Mouse (Mus musculus) heart, postnatal 0 days (tissue): ENCODE measurements around the gene Nfyb. TPM values are rescaled to one million over a fixed set of nuclear protein-coding genes. Genes with fewer than 3 reads are reported as not detected.

Experiments
- ATAC-seq: fragments of 200-750 bp; cut with Nextera tagmentation; 2 replicates; pipeline ENCODE4 v1.8.0; 2017; ENCODE audit warnings: low read depth, moderate number of reproducible peaks, moderate library complexity; ENCODE audit not compliant: insufficient read depth
- DNase-seq: peaks from one replicate; pipeline ENCODE4 v3.0.0-alpha.2; 2016; ENCODE audit warnings: low spot score
- H3K27ac ChIP-seq: fragments of 300-500 bp; sonication (generic); 2 replicates; pipeline ENCODE4 v1.5.1; 2014; ENCODE audit warnings: low read depth, mild to moderate bottlenecking
- H3K27me3 ChIP-seq: fragments of 300-500 bp; sonication (generic); 2 replicates; pipeline ENCODE4 v1.6.1; 2014; ENCODE audit warnings: low read length, mixed read lengths; ENCODE audit not compliant: control insufficient read depth, insufficient read depth
- H3K36me3 ChIP-seq: fragments of 300-500 bp; sonication (generic); replicated peaks from 2 replicates; pipeline ENCODE4 v1.6.1; 2014; ENCODE audit warnings: low read length, mixed read lengths; ENCODE audit not compliant: control insufficient read depth, insufficient read depth
- H3K4me1 ChIP-seq: fragments of 300-500 bp; sonication (generic); 2 replicates; pipeline ENCODE4 v1.6.1; 2014; ENCODE audit warnings: antibody characterized with exemption; ENCODE audit not compliant: control insufficient read depth, insufficient read depth
- H3K4me2 ChIP-seq: fragments of 300-500 bp; sonication (generic); 2 replicates; pipeline ENCODE4 v1.6.1; 2014; ENCODE audit warnings: low read depth, mild to moderate bottlenecking, low read length, moderate library complexity
- H3K4me3 ChIP-seq: fragments of 300-500 bp; sonication (generic); 2 replicates; pipeline ENCODE4 v1.5.1; 2014; ENCODE audit warnings: low read depth, low read length
- H3K9ac ChIP-seq: fragments of 300-500 bp; sonication (generic); replicated peaks from 2 replicates; pipeline ENCODE4 v1.6.1; 2014; ENCODE audit warnings: low read depth, low read length, mixed read lengths
- H3K9me3 ChIP-seq: fragments of 300-500 bp; sonication (generic); replicated peaks from 2 replicates; pipeline ENCODE4 v1.6.1; 2016; ENCODE audit warnings: low read length; ENCODE audit not compliant: control insufficient read depth
- CTCF ChIP-seq: IDR thresholded peaks from 2 replicates; pipeline ENCODE4 v1.5.1; 2016; ENCODE audit warnings: antibody characterized with exemption, control low read depth, low read depth
- EP300 ChIP-seq: IDR thresholded peaks from 2 replicates; pipeline ENCODE4 v1.6.1; 2016; ENCODE audit warnings: antibody characterized with exemption, low read depth
- WGBS: fragments of 180-500 bp; shearing (Covaris S2); extraction: QIAGEN DNeasy Blood & Tissue Kit; methylation state at CpG from one replicate; pipeline ENCODE4 v1.1.7; 2014; 5-methylcytosine and 5-hydroxymethylcytosine counted together
- polyA plus RNA-seq: library from polyadenylated mRNA; unstranded; fragments of >200 nt; fragmentation: Nextera tagmentation; extraction: Ambion mirVana; gene quantifications from 2 replicates; pipeline ENCODE4 v1.2.1, GENCODE M21; 2015
- total RNA-seq: library from RNA; depleted of rRNA; stranded (reverse); fragments of >200 nt; gene quantifications from 2 replicates; pipeline ENCODE4 v1.2.3, GENCODE M21; 2014; ENCODE audit warnings: low replicate concordance

Nfyb gene
- total and polyA plus RNA-seq, 2 experiments from 2014 or later = 14.4 to 18.0 TPM

DNA sequence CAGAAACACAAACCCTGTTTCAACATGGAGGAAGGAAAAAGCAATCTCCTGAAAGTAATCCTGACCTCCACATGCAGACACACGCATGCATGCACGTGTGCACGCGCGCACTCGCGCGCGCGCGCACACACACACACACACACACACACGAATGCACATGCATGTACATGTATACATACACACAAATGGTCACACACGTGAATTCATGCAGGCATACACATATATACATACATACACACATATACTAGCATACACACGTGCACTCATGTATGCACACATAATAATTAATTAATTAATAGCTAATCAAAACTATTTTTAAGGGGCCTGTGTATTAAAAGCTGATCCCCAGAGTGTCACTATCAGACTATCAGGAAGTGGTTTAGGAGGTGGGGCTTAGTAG, 15.9 kb upstream of the Nfyb start:
- H3K4me2 ChIP-seq = no peak overlapping the region
- no peak for ATAC-seq
- WGBS = 98% methylated on average over 14 of the region's 14 CpGs
- peaks cover 4% of the 10 kb centered on the region for H3K4me1 ChIP-seq
- H3K27ac ChIP-seq = no peak overlapping the region
- no peaks in the 10 kb centered on the region for H3K9me3 ChIP-seq
- no peak for DNase-seq
- H3K4me3 ChIP-seq = no peak overlapping the region
- TF ChIP-seq CTCF (no peak), EP300 (no peak)
- H3K27me3 ChIP-seq = no peaks in the 10 kb centered on the region
- no peaks in the 10 kb centered on the region for H3K36me3 ChIP-seq
- H3K9ac ChIP-seq = no peak overlapping the region

DNA sequence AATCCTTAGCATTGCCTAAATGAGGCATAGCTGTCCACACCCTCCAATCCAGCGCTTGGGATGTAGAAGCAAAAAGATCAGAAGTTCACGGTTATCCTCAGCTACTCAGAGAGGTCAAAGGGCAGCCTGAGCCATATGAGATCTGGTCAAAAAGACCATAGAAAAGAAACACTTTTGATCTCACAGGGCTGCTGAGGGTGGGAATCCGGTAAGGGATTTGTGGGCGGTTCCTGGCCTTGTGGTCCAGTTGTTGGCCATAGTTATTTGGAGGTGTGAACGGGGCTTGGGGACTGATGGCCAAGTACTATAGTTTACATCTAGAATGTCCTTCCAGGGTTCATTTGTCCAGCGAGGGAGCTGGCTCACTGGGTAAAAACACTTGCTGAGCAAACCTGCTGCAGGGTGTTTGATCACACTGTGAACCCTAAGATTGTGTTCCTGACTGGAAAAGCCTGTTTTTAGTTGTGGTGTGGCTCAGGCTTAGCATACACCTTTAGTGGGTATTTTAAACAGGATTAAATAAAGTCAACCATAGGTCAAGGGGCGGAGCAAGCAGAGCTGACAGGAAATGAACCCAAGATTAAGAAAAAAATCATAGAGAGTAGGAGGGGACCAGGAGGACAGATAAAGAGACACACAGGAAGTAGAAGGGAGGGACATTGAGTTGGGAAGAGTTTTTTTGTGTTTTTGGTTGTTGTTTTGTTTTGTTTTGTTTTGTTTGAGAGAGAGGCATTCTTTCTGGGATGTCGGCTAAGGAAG, 15.0 kb upstream of the Nfyb start:
- no peak overlapping the region for H3K27ac ChIP-seq
- H3K4me1 ChIP-seq = peaks cover 4% of the 10 kb centered on the region
- H3K36me3 ChIP-seq = no peaks in the 10 kb centered on the region
- no peak overlapping the region for H3K9ac ChIP-seq
- WGBS = 79% methylated on average over 8 of the region's 8 CpGs
- no peak for TF ChIP-seq CTCF
- no peak for TF ChIP-seq EP300
- H3K9me3 ChIP-seq = no peaks in the 10 kb centered on the region
- ATAC-seq (no peak), DNase-seq (no peak)
- H3K27me3 ChIP-seq = no peaks in the 10 kb centered on the region
- no peak overlapping the region for H3K4me2 ChIP-seq
- H3K4me3 ChIP-seq = no peak overlapping the region

DNA sequence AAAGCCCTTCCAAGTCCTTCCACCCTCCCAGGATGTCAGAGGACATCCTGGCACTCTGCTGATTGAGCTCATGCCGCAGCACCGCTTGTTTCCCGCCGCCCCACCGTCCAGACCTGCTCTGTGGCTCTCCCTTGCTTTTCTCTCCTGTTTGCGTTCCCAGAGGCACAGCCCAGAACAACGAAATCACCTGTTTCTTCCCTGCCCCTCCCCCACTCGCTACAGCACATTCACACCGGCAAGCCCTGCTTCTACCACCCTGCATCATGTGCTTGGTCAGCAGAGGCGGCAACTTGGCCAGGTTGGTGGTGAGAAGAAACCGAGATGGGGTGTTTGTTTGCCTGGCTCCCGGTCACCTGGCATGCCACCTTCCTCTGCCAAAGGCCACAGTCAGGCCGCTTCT, 13.9 kb upstream of the Nfyb start:
- Histone ChIP-seq H3K9me3 (no peaks in the 10 kb centered on the region), H3K36me3 (no peaks in the 10 kb centered on the region), H3K27me3 (no peaks in the 10 kb centered on the region), H3K27ac (no peak overlapping the region), H3K4me2 (peak overlapping the region; percentile 26; the same call in 1 of the 2 replicates), H3K4me1 (peaks cover 4% of the 10 kb centered on the region), H3K9ac (no peak overlapping the region), H3K4me3 (no peak overlapping the region)
- no peak for ATAC-seq
- 24% methylated on average over 13 of the region's 13 CpGs for WGBS
- DNase-seq = no peak
- no peak for TF ChIP-seq EP300
- TF ChIP-seq CTCF = no peak

DNA sequence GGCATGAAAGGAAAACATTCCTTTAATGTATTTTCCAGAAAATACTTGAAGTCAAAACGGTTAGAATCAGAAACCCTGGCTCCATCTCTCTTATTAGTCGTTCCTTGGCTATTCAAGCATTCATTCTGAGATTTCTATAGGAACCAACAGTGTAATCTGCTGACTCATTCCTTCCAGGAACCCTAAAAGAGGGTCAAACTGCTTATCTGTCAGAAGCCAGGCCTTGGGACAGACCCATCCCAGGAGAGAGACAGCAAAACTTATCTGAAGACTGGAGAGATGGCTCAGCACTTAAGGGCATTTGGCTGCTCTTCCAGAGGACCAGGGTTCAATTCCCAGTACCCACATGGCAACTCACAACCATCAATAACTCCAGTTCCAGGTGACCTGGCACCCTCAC, 13.1 kb upstream of the Nfyb start:
- 60% methylated on average over 2 of the region's 2 CpGs for WGBS
- TF ChIP-seq EP300 = no peak
- no peak for TF ChIP-seq CTCF
- ATAC-seq = no peak

DNA sequence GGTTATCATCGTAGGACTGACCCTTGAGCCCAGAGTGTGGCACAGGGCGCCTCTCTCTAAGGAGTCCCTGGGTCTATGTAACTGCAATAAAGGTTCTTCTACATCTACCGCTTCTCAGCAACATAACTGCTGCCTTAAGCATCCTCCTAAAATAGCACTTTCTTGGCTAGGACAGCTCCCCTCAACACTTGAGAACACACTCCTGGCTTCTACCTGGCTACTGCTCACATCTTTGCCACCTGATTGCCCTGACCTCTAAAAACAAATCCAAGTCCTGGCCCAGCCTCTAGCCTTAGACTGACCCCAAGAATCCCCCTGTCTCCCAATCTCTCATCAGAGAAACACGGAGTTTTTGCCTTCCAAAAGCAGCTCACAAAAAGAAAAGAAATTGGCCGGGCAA, 10.9 kb upstream of the Nfyb start:
- Histone ChIP-seq H3K4me1 (peaks cover 4% of the 10 kb centered on the region), H3K9ac (no peak overlapping the region), H3K9me3 (no peaks in the 10 kb centered on the region), H3K4me3 (no peak overlapping the region), H3K36me3 (no peaks in the 10 kb centered on the region), H3K27ac (no peak overlapping the region), H3K4me2 (no peak overlapping the region), H3K27me3 (no peaks in the 10 kb centered on the region)
- DNase-seq (no peak), ATAC-seq (no peak)
- WGBS = 86% methylated on average over 5 of the region's 5 CpGs
- TF ChIP-seq EP300 (no peak), CTCF (no peak)

More for the DNA sequence above, 13.1 kb upstream of the Nfyb start:
- Histone ChIP-seq H3K4me2 (no peak overlapping the region), H3K27me3 (no peaks in the 10 kb centered on the region), H3K9me3 (no peaks in the 10 kb centered on the region), H3K27ac (no peak overlapping the region), H3K4me1 (peaks cover 4% of the 10 kb centered on the region), H3K9ac (no peak overlapping the region), H3K4me3 (no peak overlapping the region), H3K36me3 (no peaks in the 10 kb centered on the region)
- no peak for DNase-seq
